Mouse (Mus musculus) c-Kit-negative CD71-positive TER-119-positive erythroid progenitor cells, embryonic 14.5 days (primary cell): ENCODE results near the gene BC005537.
"Not testable (repeated sequence)": the region's sequence is repeated elsewhere in the genome, so short reads cannot be mapped to it uniquely, and the experiment has no call there.

Experiments
- DNase-seq: peaks from one replicate; pipeline ENCODE4 v3.0.0-alpha.2; 2013; ENCODE audit warnings: low read depth, low spot score

The BC005537 gene

GRCm38 (mm10) chr13:24799925-24800673 is 1.4 kb upstream of the BC005537 start:
- peak; percentile 68 for DNase-seq

GRCm38 (mm10) chr13:24800674-24801307 is 666 bp upstream of the BC005537 start:
- peak; percentile 95 for DNase-seq

- DNase-seq: peak; percentile 62
Observed at GRCm38 (mm10) chr13:24802131-24802691, 754 bp downstream of the BC005537 start.

- DNase-seq: no peak
Observed at GRCm38 (mm10) chr13:24803196-24803595, 1.7 kb downstream of the BC005537 start.

DNA sequence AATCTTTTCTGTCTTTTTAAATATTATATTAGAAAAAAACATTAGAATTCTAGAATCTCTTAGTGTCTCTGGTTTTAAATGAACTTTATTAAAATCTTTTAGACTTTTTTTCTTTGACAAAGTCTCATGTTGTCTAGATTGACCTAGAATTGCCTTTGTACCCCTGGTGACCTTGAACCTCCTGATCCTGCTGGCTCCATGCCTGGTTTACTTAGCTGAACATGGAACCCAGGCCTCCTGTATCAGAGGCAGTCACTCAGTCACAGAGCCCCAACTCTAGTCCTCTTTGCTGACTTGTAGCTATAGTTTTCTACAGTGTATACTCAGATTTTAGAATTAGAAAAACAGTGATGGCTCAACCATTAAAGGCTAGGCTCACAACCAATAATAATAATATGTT is 4.6 kb downstream of the BC005537 start:
- DNase-seq: no peak

DNA sequence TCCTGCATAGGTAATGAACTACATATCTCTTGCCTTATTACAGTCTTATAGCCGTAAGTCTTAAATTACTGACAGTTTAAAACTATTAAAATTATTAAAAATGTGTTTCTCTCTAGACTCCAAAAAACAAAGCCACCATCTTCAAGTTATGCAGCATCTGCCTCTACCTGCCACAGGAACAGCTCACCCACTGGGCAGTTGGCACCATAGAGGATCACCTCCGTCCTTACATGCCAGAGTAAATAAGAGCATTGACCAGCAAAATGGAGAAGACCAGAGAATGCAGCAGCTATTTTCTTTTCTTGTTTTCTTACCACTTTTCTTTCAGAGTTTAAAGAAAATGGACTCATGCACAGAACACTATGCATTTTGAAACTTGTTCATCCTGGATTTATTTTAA is 11.1 kb downstream of the BC005537 start:
- DNase-seq: no peak

GRCm38 (mm10) chr13:24814616-24815015 is 13.2 kb downstream of the BC005537 start:
- DNase-seq: no peak

- DNase-seq: no peak
Observed at GRCm38 (mm10) chr13:24816125-24817092, 15.0 kb downstream of the BC005537 start.

GRCm38 (mm10) chr13:24819931-24820330 is 18.5 kb downstream of the BC005537 start:
- DNase-seq: no peak

DNA sequence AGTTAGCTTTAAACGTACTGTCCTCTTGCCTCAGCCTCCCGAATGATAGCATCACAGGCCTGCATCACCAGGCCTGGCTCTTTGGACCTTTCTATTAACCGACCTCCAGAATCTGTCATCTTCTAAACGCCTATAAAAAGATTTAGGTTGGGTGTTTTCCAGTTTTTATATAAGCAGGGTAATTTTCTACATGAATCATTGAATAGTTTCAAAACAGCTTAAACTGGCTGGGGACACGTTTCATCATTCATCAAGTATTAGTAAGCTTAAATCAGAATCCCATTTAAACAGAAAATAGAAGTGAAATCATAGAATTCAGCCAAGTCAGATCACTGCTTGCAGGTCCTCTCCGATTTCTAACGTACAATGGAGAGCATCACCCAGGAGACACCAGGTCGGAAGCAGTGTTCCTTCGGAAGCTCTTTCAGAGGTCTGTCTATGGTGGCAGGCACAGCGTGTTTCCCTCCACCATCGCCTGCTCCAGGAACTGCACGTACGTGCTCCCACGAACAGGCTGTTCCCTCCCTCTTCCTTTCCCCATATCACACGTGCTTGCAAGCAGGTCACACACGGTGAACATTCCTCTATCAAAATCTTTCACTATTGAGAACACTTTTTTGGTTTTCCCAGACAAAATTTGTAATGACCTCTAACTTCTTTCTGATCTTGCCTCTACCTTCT is 21.3 kb downstream of the BC005537 start:
- DNase-seq: no peak

DNA sequence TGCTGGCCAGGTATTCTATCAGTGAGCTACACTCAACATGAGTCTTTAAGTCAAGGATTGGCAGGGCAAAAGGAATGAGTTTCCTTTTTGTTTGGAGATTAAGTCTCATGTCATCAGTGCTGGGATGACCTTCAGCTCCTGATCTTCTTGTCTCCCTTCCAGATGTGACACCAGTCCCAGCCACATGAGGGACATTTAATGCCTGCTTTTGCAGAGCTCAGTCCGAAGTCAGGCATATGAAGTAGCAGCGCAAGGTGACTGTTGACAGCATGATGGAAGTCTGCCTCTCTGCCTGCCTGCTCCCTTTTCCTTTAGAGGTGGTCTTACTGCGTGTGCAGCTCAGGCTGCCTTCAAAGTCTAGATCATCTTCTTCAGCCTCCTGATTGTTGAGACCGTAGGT is 23.2 kb downstream of the BC005537 start:
- no peak for DNase-seq

GRCm38 (mm10) chr13:24825587-24825986 is 24.1 kb downstream of the BC005537 start:
- DNase-seq: no peak

DNA sequence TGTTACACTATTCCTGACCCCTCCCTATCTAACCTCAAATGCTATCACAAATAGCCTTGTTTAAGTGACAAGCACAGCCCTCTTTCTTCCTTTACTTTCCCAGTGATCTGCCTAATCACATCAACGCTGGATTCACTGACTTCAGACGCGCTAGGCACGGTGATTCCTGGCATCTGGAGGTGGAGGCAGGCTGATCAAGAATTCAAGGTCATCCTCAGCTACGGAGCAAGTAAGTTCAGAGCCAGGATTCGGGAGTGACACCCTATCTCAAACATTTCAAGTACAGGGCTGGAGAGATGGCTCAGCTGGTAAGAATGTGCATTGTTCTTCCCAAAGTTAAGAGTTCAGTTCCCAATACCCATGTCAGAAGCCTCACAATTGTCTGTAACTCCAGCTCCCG is 24.7 kb downstream of the BC005537 start:
- no peak for DNase-seq

DNA sequence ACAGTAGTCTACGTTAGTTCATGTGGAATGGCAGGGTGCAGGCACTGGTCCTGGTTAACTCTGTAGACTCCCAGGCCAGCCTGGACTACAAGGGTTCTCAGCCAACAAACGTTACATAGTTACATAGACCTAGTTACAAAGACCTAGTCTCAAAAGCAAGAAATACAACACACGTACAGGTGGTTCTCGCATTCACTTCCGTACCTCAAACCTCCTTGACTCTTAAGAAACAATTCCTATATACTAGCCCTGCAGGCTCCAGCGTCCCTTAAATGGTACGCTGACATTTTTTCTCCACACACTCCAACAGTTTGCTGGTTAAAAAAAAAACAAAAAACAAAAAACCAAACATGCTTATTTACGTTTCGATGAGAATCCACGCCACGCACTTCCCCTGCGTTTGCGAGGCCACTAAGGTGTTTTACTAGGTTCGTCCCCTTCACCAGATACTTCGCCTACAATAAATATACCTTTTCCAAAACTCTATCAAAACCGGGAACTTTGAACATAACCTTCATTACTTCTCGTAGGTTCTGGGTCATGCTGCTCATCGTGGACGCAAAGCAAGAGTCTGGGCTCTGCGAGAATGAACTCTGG is 29.4 kb downstream of the BC005537 start:
- no peak for DNase-seq

- peak; percentile 94 for DNase-seq
Observed at GRCm38 (mm10) chr13:24831353-24832130, 30.1 kb downstream of the BC005537 start, which contains the start of the genes Acot13 and Tdp2. Gene Acot13, minus strand, starts transcription at chr13:24831540. Gene Tdp2, plus strand, starts transcription at chr13:24831679.

DNA sequence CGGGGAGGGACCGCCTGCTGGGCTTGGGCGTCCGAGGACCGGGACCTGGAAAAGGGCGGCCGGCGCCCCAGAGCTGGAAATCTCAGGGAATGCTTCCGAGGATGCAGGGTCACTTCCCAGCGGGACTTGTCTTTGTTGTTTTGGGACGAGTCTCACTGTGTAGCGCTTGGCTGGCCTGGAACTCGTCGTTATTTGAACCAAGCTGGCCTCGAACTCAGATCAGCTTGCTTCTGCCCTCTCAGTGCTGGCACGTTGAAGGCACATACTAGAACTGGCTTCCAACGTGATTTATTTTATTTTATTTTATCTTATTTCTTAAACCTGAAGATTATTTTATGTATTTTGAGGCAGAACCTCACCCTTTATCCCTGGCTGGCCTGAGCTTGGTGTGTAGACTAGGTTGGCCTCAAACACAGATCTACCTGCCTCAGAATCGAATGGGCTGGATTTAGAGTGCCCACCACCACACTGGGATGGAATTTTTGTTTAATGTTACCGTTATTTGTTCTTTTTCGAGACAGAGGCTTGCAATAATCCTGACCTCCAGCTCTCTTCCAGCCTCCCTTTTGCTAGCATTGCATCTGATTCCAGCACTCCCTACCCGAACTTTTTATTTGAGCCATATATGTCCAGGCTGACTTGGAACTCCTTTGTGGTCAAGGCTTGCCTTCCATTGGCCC is 30.8 kb downstream of the BC005537 start:
- DNase-seq: peak; percentile 40

DNA sequence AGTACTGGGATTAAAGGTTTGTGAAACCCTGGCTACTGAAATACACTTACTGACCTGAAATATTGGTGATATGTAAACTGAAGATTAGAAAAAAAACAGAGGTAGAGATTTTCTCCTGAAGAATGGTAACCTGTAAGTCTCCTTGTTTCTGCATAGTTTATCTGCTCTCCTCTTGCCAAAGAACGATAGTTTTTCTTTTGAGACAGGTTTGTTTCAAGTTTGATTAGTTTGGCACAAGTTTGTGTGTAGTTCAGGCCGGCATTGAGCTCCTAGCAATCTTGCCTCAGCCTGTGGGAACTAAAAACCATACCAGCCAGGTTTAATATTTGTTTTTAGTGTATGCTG is 31.3 kb downstream of the BC005537 start:
- DNase-seq: no peak

GRCm38 (mm10) chr13:24837765-24838164 is 36.3 kb downstream of the BC005537 start:
- DNase-seq: not testable (repeated sequence)

DNA sequence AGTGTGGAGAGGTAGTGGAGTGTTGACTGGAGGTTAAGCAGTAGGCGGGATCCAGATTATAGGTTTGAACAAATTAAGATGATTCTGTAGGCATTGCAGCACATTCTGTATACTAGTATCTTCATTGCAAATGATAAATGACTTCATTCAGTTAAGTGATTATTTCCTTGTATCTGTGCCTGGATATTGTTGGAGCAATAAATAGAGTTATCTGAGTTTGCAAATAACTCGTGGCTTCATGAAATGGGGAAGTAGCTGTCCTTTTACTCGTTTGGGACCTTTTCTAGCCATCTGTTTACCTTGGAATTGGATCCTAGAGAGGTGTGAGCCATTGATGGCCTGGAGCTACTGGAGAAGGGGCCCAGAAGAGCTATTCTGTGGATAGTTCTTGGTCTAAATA is 38.4 kb downstream of the BC005537 start:
- DNase-seq: no peak
